Mouse (Mus musculus): Measurements from ENCODE around the gene Uqcrc1. TPM values are rescaled to one million over a fixed set of nuclear protein-coding genes. Genes with fewer than 3 reads are reported as not detected.

The Uqcrc1 gene
- polyA plus RNA-seq (2012; rRNA removed) = 1,190 and 1,260 TPM in 2 replicates

DNA sequence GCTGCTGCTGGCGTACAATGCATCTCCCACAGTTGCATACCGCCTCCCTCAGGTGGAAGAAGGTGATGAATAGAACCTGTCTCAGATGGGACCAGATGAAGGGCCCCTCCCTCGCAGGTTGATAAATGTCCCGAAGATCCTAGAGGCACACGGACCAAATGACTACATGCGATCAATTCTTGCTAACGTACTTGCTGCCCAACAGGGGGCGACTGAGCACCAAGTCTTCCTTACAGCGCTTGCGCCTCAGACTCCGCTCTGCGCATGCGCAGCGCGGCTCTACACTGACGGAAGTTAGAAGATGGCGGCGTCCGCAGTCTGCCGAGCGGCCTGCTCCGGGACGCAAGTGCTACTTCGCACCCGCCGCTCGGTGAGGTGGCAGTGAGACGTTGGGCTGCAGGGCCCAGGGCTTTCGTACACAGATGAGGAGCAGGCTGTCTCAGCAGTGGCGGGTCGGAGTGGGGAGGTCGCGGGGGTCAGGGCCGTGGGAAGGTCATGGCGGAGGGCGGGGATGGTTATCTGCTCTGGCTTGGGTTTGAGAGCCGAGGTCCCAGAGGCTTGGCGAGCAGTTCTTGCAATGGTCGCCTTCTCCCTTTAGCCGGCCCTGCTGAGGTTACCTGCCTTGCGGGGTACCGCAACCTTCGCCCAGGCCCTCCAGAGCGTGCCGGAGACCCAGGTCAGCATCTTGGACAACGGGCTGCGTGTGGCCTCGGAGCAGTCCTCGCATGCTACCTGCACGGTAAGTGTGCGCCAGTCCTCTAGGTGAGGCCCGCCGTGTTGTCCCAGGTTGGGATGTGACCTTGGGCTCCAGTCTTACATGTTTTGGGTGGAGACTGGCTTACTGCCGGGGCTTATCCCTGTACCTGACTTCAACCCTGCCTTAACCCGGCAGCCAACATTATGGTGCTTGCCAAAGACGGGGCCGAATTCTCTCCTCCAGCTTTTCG is at the start of gene Uqcrc1:
TSS of gene Uqcrc1 (plus strand) at position 216 of the 947 bp plus-strand sequence.
- TF ChIP-seq CTCF (conservative IDR thresholded peaks at IDR 0.05; ENCODE audit: insufficient read depth, insufficient read length, low read depth, low read length) (peak; percentile 85), POLR2A (IDR thresholded peaks at IDR 0.05; ENCODE audit: low read depth, low read length) (peak; percentile 93)
- Histone ChIP-seq H3K36me3 (ENCODE audit: control insufficient read depth, insufficient read depth, low read length) (peaks cover 1% of the 10 kb centered on the region), H3K27me3 (replicated peaks; ENCODE audit: control insufficient read depth, insufficient read depth, low read length) (no peaks in the 10 kb centered on the region), H3K4me1 (ENCODE audit: control insufficient read depth, insufficient read depth, low read length) (peaks cover 5% of the 10 kb centered on the region; the same call in 1 of the 2 replicates), H3K4me3 (ENCODE audit: insufficient read depth, low read depth, low read length) (peak within 1 kb of the TSS; percentile 94), H3K27ac (ENCODE audit: insufficient read depth, low read depth, low read length) (peak within 1 kb of the TSS; percentile 94)
- WGBS = under 1% methylated on average over 58 of the region's 58 CpGs
- DNase-seq = peak; percentile 97

- no peaks in the 10 kb centered on the region; the same call in 1 of the 2 replicates for H3K4me1 ChIP-seq (ENCODE audit: control insufficient read depth, insufficient read depth, low read length)
- peak; percentile 49 for DNase-seq
- 60% methylated on average over 6 of the region's 6 CpGs for WGBS
- TF ChIP-seq POLR2A (IDR thresholded peaks at IDR 0.05; ENCODE audit: low read depth, low read length) (no peak), CTCF (conservative IDR thresholded peaks at IDR 0.05; ENCODE audit: insufficient read depth, insufficient read length, low read depth, low read length) (no peak)
- no peak overlapping the region for H3K27ac ChIP-seq (ENCODE audit: insufficient read depth, low read depth, low read length)
- no peak overlapping the region for H3K4me3 ChIP-seq (ENCODE audit: insufficient read depth, low read depth, low read length)
- no peaks in the 10 kb centered on the region for H3K36me3 ChIP-seq (ENCODE audit: control insufficient read depth, insufficient read depth, low read length)
- H3K27me3 ChIP-seq (replicated peaks; ENCODE audit: control insufficient read depth, insufficient read depth, low read length) = no peaks in the 10 kb centered on the region
These were observed 24.1 kb upstream of the Uqcrc1 start for GRCm38 (mm10) chr9:108912308-108912707.

DNA sequence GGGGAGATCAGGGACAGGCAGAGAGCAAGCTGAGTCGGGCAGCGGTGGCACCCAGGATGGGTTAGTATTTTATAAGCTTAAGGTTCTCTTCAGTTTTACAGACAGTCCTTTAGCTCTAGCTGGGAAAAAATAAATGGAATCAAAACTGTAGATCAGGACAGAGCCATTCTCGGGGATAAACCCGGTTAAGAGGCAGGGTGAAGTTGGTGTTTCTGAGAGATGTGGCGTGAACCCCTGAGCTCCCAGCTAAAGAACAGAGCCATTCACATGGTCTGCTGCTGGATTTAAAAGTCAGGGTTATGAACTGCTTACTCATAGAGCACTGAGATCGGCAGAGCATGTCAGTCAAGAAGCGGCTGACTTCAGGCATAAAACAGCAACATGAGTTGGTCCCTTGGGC is 23.3 kb upstream of the Uqcrc1 start:
- 71% methylated on average over 7 of the region's 7 CpGs for WGBS
- Histone ChIP-seq H3K4me3 (ENCODE audit: insufficient read depth, low read depth, low read length) (no peak overlapping the region), H3K36me3 (ENCODE audit: control insufficient read depth, insufficient read depth, low read length) (no peaks in the 10 kb centered on the region), H3K27ac (ENCODE audit: insufficient read depth, low read depth, low read length) (no peak overlapping the region), H3K4me1 (ENCODE audit: control insufficient read depth, insufficient read depth, low read length) (no peaks in the 10 kb centered on the region; the same call in 1 of the 2 replicates), H3K27me3 (replicated peaks; ENCODE audit: control insufficient read depth, insufficient read depth, low read length) (no peaks in the 10 kb centered on the region)
- no peak for TF ChIP-seq CTCF (conservative IDR thresholded peaks at IDR 0.05; ENCODE audit: insufficient read depth, insufficient read length, low read depth, low read length)
- TF ChIP-seq POLR2A (IDR thresholded peaks at IDR 0.05; ENCODE audit: low read depth, low read length) = no peak
- no peak for DNase-seq

- H3K4me3 ChIP-seq (ENCODE audit: insufficient read depth, low read depth, low read length) = no peak overlapping the region
- 88% methylated on average over 10 of the region's 10 CpGs for WGBS
- H3K27me3 ChIP-seq (replicated peaks; ENCODE audit: control insufficient read depth, insufficient read depth, low read length) = no peaks in the 10 kb centered on the region
- H3K27ac ChIP-seq (ENCODE audit: insufficient read depth, low read depth, low read length) = no peak overlapping the region
- no peak for DNase-seq
- no peaks in the 10 kb centered on the region for H3K36me3 ChIP-seq (ENCODE audit: control insufficient read depth, insufficient read depth, low read length)
- no peaks in the 10 kb centered on the region; the same call in 1 of the 2 replicates for H3K4me1 ChIP-seq (ENCODE audit: control insufficient read depth, insufficient read depth, low read length)
- TF ChIP-seq CTCF (conservative IDR thresholded peaks at IDR 0.05; ENCODE audit: insufficient read depth, insufficient read length, low read depth, low read length) (no peak), POLR2A (IDR thresholded peaks at IDR 0.05; ENCODE audit: low read depth, low read length) (no peak)
These were observed 22.8 kb upstream of the Uqcrc1 start for GRCm38 (mm10) chr9:108913621-108914020.

DNA sequence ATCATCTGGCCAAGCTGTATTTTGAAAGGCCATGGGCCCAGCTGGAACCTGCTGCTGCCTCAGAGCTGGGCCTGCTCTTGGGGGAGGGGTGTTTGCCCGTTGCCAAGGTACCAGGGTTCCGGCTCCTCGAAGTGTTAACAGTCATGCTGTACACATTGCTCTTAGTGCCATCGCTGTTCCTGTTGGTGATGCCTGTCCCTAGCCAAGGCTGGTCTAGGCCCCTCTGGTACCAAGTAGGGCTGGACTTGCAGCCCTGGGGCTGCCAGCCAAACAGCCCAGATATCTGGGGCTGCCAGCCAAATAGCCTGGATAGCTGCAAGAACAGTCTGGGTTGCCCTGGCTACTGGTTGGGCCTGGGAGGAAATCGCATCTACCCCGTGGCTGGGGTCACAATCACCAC is 21.9 kb upstream of the Uqcrc1 start, which contains the start of gene Tmem89:
TSS of gene Tmem89 (plus strand) at position 129 of the 400 bp plus-strand sequence.
- Histone ChIP-seq H3K27ac (ENCODE audit: insufficient read depth, low read depth, low read length) (no peak within 1 kb of the TSS), H3K27me3 (replicated peaks; ENCODE audit: control insufficient read depth, insufficient read depth, low read length) (no peaks in the 10 kb centered on the region), H3K4me3 (ENCODE audit: insufficient read depth, low read depth, low read length) (no peak within 1 kb of the TSS), H3K4me1 (ENCODE audit: control insufficient read depth, insufficient read depth, low read length) (no peaks in the 10 kb centered on the region; the same call in 1 of the 2 replicates), H3K36me3 (ENCODE audit: control insufficient read depth, insufficient read depth, low read length) (no peaks in the 10 kb centered on the region)
- no peak for DNase-seq
- TF ChIP-seq POLR2A (IDR thresholded peaks at IDR 0.05; ENCODE audit: low read depth, low read length) (no peak), CTCF (conservative IDR thresholded peaks at IDR 0.05; ENCODE audit: insufficient read depth, insufficient read length, low read depth, low read length) (no peak)
- WGBS = 79% methylated on average over 6 of the region's 6 CpGs

GRCm38 (mm10) chr9:108925897-108926296 is 10.5 kb upstream of the Uqcrc1 start:
- 49% methylated on average over 8 of the region's 8 CpGs for WGBS
- no peak for TF ChIP-seq CTCF (conservative IDR thresholded peaks at IDR 0.05; ENCODE audit: insufficient read depth, insufficient read length, low read depth, low read length)
- TF ChIP-seq POLR2A (IDR thresholded peaks at IDR 0.05; ENCODE audit: low read depth, low read length) = no peak
- DNase-seq = peak; percentile 73
- H3K27me3 ChIP-seq (replicated peaks; ENCODE audit: control insufficient read depth, insufficient read depth, low read length) = no peaks in the 10 kb centered on the region
- no peaks in the 10 kb centered on the region for H3K4me1 ChIP-seq (ENCODE audit: control insufficient read depth, insufficient read depth, low read length)
- H3K4me3 ChIP-seq (ENCODE audit: insufficient read depth, low read depth, low read length) = no peak overlapping the region
- H3K27ac ChIP-seq (ENCODE audit: insufficient read depth, low read depth, low read length) = no peak overlapping the region
- H3K36me3 ChIP-seq (ENCODE audit: control insufficient read depth, insufficient read depth, low read length) = no peaks in the 10 kb centered on the region

DNA sequence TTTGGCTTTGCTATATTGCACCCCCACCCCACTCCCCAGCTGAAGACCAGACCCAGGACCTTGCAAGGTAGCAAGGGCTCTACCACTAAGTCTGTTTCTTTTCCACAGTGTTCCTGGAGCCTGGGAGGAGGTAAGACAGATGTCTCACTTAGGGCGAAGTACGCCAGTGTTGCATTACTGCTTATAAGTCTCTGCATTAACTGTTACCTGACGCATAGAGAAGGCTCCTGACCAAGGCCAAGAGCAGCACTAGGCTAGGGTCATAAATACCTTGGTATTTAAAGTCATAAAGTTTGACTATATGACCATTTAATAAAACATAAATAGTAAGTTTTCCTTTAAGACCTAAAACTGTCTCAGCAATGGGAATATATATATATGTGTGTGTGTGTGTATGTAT is 8.0 kb upstream of the Uqcrc1 start:
- WGBS = 89% methylated on average over 3 of the region's 3 CpGs
- no peak for DNase-seq
- no peak overlapping the region for H3K27ac ChIP-seq (ENCODE audit: insufficient read depth, low read depth, low read length)
- no peak overlapping the region for H3K4me3 ChIP-seq (ENCODE audit: insufficient read depth, low read depth, low read length)
- no peaks in the 10 kb centered on the region for H3K4me1 ChIP-seq (ENCODE audit: control insufficient read depth, insufficient read depth, low read length)
- no peaks in the 10 kb centered on the region for H3K27me3 ChIP-seq (replicated peaks; ENCODE audit: control insufficient read depth, insufficient read depth, low read length)
- no peaks in the 10 kb centered on the region for H3K36me3 ChIP-seq (ENCODE audit: control insufficient read depth, insufficient read depth, low read length)
- TF ChIP-seq CTCF (conservative IDR thresholded peaks at IDR 0.05; ENCODE audit: insufficient read depth, insufficient read length, low read depth, low read length) (no peak), POLR2A (IDR thresholded peaks at IDR 0.05; ENCODE audit: low read depth, low read length) (no peak)

Measured in kidney, adult 2 months (tissue).